Mouse (Mus musculus): ENCODE results near the gene Mpeg1. TPM values are rescaled to one million over a fixed set of nuclear protein-coding genes. Genes with fewer than 3 reads are reported as not detected.

The Mpeg1 gene
- 37.5 TPM for polyA plus RNA-seq (2014; fragmentation: Illumina TruSeq; extraction: RNeasy Lipid Tissue Mini Kit (QIAGEN cat#74804); ENCODE audit: low read depth, low replicate concordance)

GRCm38 (mm10) chr19:12460282-12461249 lies at the start of gene Mpeg1:
Gene Mpeg1, plus strand, starts transcription at chr19:12460779.

GRCm38 (mm10) chr19:12417361-12417760 lies 43.2 kb upstream of the Mpeg1 start, which contains the start of gene Olfr1441:
Gene Olfr1441, plus strand, starts transcription at chr19:12417433.

GRCm38 (mm10) chr19:12427605-12428004 lies 33.0 kb upstream of the Mpeg1 start, which contains the start of gene Pfpl:
Gene Pfpl, plus strand, starts transcription at chr19:12427905.

GRCm38 (mm10) chr19:12501370-12502347 lies 41.1 kb downstream of the Mpeg1 start, which contains the start of gene Dtx4:
Gene Dtx4, minus strand, starts transcription at chr19:12501454.

Other genes starting within 250 kb of the Mpeg1 start
- not detected for gene Olfr1432, start 228.2 kb upstream of the Mpeg1 start, polyA plus RNA-seq (2014; fragmentation: Illumina TruSeq; extraction: RNeasy Lipid Tissue Mini Kit (QIAGEN cat#74804); ENCODE audit: low read depth, low replicate concordance)
- gene Olfr262, start 219.1 kb upstream of the Mpeg1 start, polyA plus RNA-seq (2014; fragmentation: Illumina TruSeq; extraction: RNeasy Lipid Tissue Mini Kit (QIAGEN cat#74804); ENCODE audit: low read depth, low replicate concordance), result not detected
- gene Olfr235, start 199.7 kb upstream of the Mpeg1 start, polyA plus RNA-seq (2014; fragmentation: Illumina TruSeq; extraction: RNeasy Lipid Tissue Mini Kit (QIAGEN cat#74804); ENCODE audit: low read depth, low replicate concordance), result not detected
- gene Olfr1434, start 180.9 kb upstream of the Mpeg1 start, polyA plus RNA-seq (2014; fragmentation: Illumina TruSeq; extraction: RNeasy Lipid Tissue Mini Kit (QIAGEN cat#74804); ENCODE audit: low read depth, low replicate concordance), result not detected
- not detected for gene Olfr1436, start 161.6 kb upstream of the Mpeg1 start, polyA plus RNA-seq (2014; fragmentation: Illumina TruSeq; extraction: RNeasy Lipid Tissue Mini Kit (QIAGEN cat#74804); ENCODE audit: low read depth, low replicate concordance)
- gene Olfr1437, start 135.7 kb upstream of the Mpeg1 start, polyA plus RNA-seq (2014; fragmentation: Illumina TruSeq; extraction: RNeasy Lipid Tissue Mini Kit (QIAGEN cat#74804); ENCODE audit: low read depth, low replicate concordance), result not detected
- not detected for gene Olfr1438-ps1, start 124.9 kb upstream of the Mpeg1 start, polyA plus RNA-seq (2014; fragmentation: Illumina TruSeq; extraction: RNeasy Lipid Tissue Mini Kit (QIAGEN cat#74804); ENCODE audit: low read depth, low replicate concordance)
- not detected for gene Olfr1440, start 73.5 kb upstream of the Mpeg1 start, polyA plus RNA-seq (2014; fragmentation: Illumina TruSeq; extraction: RNeasy Lipid Tissue Mini Kit (QIAGEN cat#74804); ENCODE audit: low read depth, low replicate concordance)
- gene Olfr1441, start 43.3 kb upstream of the Mpeg1 start, polyA plus RNA-seq (2014; fragmentation: Illumina TruSeq; extraction: RNeasy Lipid Tissue Mini Kit (QIAGEN cat#74804); ENCODE audit: low read depth, low replicate concordance), result not detected
- gene Pfpl, start 32.9 kb upstream of the Mpeg1 start, polyA plus RNA-seq (2014; fragmentation: Illumina TruSeq; extraction: RNeasy Lipid Tissue Mini Kit (QIAGEN cat#74804); ENCODE audit: low read depth, low replicate concordance), result not detected
- gene Dtx4, start 40.7 kb downstream of the Mpeg1 start, polyA plus RNA-seq (2014; fragmentation: Illumina TruSeq; extraction: RNeasy Lipid Tissue Mini Kit (QIAGEN cat#74804); ENCODE audit: low read depth, low replicate concordance), result 8.9 TPM
- 5.5 TPM for gene Fam111a, start 85.0 kb downstream of the Mpeg1 start, polyA plus RNA-seq (2014; fragmentation: Illumina TruSeq; extraction: RNeasy Lipid Tissue Mini Kit (QIAGEN cat#74804); ENCODE audit: low read depth, low replicate concordance)
- 491 TPM for gene Gm4952, start 139.2 kb downstream of the Mpeg1 start, polyA plus RNA-seq (2014; fragmentation: Illumina TruSeq; extraction: RNeasy Lipid Tissue Mini Kit (QIAGEN cat#74804); ENCODE audit: low read depth, low replicate concordance)
- gene Glyat, start 172.5 kb downstream of the Mpeg1 start, polyA plus RNA-seq (2014; fragmentation: Illumina TruSeq; extraction: RNeasy Lipid Tissue Mini Kit (QIAGEN cat#74804); ENCODE audit: low read depth, low replicate concordance), result 1,308 TPM
- 0.53 TPM for gene Olfr1442, start 209.7 kb downstream of the Mpeg1 start, polyA plus RNA-seq (2014; fragmentation: Illumina TruSeq; extraction: RNeasy Lipid Tissue Mini Kit (QIAGEN cat#74804); ENCODE audit: low read depth, low replicate concordance)
- not detected for gene Olfr1443, start 217.3 kb downstream of the Mpeg1 start, polyA plus RNA-seq (2014; fragmentation: Illumina TruSeq; extraction: RNeasy Lipid Tissue Mini Kit (QIAGEN cat#74804); ENCODE audit: low read depth, low replicate concordance)
- 240 TPM for gene Keg1, start 235.0 kb downstream of the Mpeg1 start, polyA plus RNA-seq (2014; fragmentation: Illumina TruSeq; extraction: RNeasy Lipid Tissue Mini Kit (QIAGEN cat#74804); ENCODE audit: low read depth, low replicate concordance)